Mouse (Mus musculus): ENCODE measurements around the gene Atf7. TPM values are rescaled to one million over a fixed set of nuclear protein-coding genes. Genes with fewer than 3 reads are reported as not detected.

Atf7 gene
- polyA plus RNA-seq, 1 experiment: 31.0 TPM

DNA sequence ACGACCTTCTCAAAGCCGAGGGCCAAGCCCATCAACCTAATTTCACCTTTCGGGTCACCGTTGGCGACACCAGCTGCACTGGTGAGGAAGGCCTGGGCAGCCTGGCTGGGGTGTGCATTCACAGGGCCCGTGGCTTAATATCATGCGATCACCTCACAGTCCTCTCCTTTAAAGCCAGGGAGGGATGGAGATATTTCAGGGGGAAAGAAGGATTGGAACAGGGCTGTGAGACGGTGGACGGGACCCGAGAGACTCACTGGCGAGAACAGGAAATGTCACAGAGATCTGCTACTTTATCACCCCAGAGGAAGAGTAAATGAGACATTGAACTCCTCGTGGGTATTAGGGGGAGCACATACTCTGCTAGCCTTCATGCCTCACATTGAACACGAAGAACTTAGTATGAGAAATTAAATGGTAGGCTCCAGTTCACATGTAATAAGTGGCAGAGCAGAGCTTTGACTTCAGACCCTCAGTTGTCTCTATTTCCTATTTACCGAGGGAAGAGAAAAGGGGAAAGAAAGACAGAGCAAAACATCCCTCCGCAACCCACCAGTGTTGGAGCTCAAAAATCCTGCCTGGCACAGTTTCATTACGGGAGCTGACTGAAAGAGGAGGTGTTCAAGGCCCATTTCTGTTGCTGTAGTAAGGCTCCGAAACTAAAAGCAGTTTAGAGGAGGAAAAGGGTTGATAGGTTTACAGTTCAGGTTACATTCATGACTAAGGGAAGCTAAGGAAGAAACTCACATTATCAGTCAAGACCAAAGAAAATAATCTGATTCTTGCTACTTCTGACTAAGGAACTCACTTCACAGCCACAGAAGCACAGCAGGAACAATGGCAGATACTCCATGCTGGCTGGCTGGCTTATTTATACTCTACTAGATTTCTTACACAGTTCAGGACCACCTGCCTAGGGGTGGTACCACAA, 105.8 kb downstream of the Atf7 start:
- TF ChIP-seq CTCF (IDR thresholded peaks at IDR 0.05; ENCODE audit: control insufficient read depth, insufficient read depth, insufficient read length) (no peak), FOSL1 (IDR thresholded peaks at IDR 0.05; ENCODE audit: insufficient read depth, low read length, poor library complexity, severe bottlenecking) (no peak), MYOD1 (IDR thresholded peaks at IDR 0.05; ENCODE audit: control insufficient read depth, insufficient read length, low read depth) (no peak), USF1 (IDR thresholded peaks at IDR 0.05; ENCODE audit: low read depth) (no peak), CEBPB (IDR thresholded peaks at IDR 0.05; ENCODE audit: low read depth) (no peak), MAX (IDR thresholded peaks at IDR 0.05) (no peak), MYOG (IDR thresholded peaks at IDR 0.05; ENCODE audit: control insufficient read depth, extremely low read depth, insufficient read length) (no peak)
- Histone ChIP-seq H3ac (ENCODE audit: control insufficient read depth, insufficient read length, low read depth) (peak overlapping the region; percentile 79), H3K79me2 (ENCODE audit: control insufficient read depth, insufficient read depth) (peaks cover 55% of the 10 kb centered on the region), H3K79me3 (ENCODE audit: low read depth) (peaks cover 36% of the 10 kb centered on the region), H3K4me3 (ENCODE audit: insufficient read depth, poor library complexity, severe bottlenecking) (peak overlapping the region; percentile 68), H3K36me3 (ENCODE audit: control insufficient read depth, insufficient read depth) (peaks cover 48% of the 10 kb centered on the region), H3K27me3 (ENCODE audit: control insufficient read depth, insufficient read depth, insufficient read length) (no peaks in the 10 kb centered on the region)

DNA sequence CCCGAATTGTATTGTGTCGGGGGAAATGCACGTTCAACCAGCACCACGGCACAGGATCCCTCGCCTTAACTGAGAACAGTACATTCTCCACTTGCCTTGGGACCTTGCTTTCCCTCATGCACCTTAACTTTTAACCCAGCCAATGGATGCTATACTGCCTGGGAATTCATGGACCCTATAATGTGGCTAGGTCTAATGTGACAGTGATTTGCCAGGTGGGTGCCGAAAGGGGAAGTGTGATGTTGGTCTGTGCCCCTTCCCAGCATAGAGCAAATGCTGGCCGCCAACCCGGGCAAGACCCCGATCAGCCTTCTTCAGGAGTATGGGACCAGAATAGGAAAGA, 106.4 kb downstream of the Atf7 start:
- Histone ChIP-seq H3K4me3 (ENCODE audit: insufficient read depth, poor library complexity, severe bottlenecking) (peak overlapping the region; percentile 68), H3K79me3 (ENCODE audit: low read depth) (peaks cover 36% of the 10 kb centered on the region)

DNA sequence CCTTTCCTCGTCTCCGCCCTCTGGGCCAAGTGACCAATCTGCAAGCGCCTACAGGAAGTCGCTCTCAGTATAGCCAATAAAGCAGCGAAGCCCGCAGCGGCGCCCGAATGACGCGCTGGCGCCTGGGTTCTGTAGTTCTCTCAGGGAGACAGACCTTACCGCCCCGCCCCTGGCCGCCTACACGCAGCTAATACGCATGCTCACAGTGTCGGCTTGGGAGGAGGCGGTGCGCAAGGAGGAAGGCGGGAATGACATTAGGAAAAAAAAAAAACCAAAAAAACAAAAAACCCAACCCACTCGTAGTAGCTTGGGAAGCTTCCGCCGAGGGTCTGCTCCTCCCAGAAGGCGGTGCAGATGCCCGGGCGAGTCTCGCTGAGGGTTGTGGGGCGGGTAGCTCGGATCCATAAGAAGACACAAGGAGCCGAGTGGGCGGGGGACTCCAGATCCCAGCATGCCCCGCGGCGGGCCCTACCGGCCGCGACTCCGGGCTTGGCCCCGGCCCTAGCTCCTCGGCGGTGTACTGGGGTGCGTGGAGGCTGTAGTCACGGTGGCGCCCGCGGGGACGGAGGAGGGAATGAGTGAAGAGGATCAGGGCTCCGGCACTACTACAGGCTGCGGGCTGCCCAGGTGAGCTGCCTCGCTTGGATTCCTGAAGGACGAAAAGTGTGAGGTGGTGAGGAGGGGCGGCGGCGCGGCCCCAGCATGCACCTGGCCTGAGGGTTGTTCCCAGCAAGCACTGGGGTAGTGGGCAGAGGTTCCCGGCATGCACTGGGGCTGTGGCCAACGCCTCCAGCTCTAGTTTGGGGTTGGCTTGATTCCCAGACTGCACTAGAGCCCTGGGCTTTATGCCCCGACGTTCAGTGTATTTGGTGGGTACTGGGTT, 107.0 kb downstream of the Atf7 start, which contains the start of gene Tarbp2:
Gene Tarbp2, plus strand, starts transcription at position 217 of the 883 bp plus-strand sequence.
- Histone ChIP-seq H3K27me3 (ENCODE audit: control insufficient read depth, insufficient read depth, insufficient read length) (no peaks in the 10 kb centered on the region), H3K4me3 (ENCODE audit: insufficient read depth, poor library complexity, severe bottlenecking) (peak within 1 kb of the TSS; percentile 75), H3K79me3 (ENCODE audit: low read depth) (peaks cover 36% of the 10 kb centered on the region), H3K36me3 (ENCODE audit: control insufficient read depth, insufficient read depth) (peaks cover 38% of the 10 kb centered on the region), H3K79me2 (ENCODE audit: control insufficient read depth, insufficient read depth) (peaks cover 59% of the 10 kb centered on the region), H3ac (ENCODE audit: control insufficient read depth, insufficient read length, low read depth) (peak within 1 kb of the TSS; percentile 88)
- TF ChIP-seq MAX (IDR thresholded peaks at IDR 0.05) (peak; percentile 39), MYOD1 (IDR thresholded peaks at IDR 0.05; ENCODE audit: control insufficient read depth, insufficient read length, low read depth) (no peak)

More for the DNA sequence above, 106.4 kb downstream of the Atf7 start:
- Histone ChIP-seq H3K36me3 (ENCODE audit: control insufficient read depth, insufficient read depth) (peaks cover 41% of the 10 kb centered on the region), H3K79me2 (ENCODE audit: control insufficient read depth, insufficient read depth) (peaks cover 57% of the 10 kb centered on the region), H3K27me3 (ENCODE audit: control insufficient read depth, insufficient read depth, insufficient read length) (no peaks in the 10 kb centered on the region), H3ac (ENCODE audit: control insufficient read depth, insufficient read length, low read depth) (peak overlapping the region; percentile 73)
- TF ChIP-seq CEBPB (IDR thresholded peaks at IDR 0.05; ENCODE audit: low read depth) (no peak), USF1 (IDR thresholded peaks at IDR 0.05; ENCODE audit: low read depth) (no peak), CTCF (IDR thresholded peaks at IDR 0.05; ENCODE audit: control insufficient read depth, insufficient read depth, insufficient read length) (no peak), MYOD1 (IDR thresholded peaks at IDR 0.05; ENCODE audit: control insufficient read depth, insufficient read length, low read depth) (no peak), MYOG (IDR thresholded peaks at IDR 0.05; ENCODE audit: control insufficient read depth, extremely low read depth, insufficient read length) (no peak), MAX (IDR thresholded peaks at IDR 0.05) (no peak), FOSL1 (IDR thresholded peaks at IDR 0.05; ENCODE audit: insufficient read depth, low read length, poor library complexity, severe bottlenecking) (no peak)

DNA sequence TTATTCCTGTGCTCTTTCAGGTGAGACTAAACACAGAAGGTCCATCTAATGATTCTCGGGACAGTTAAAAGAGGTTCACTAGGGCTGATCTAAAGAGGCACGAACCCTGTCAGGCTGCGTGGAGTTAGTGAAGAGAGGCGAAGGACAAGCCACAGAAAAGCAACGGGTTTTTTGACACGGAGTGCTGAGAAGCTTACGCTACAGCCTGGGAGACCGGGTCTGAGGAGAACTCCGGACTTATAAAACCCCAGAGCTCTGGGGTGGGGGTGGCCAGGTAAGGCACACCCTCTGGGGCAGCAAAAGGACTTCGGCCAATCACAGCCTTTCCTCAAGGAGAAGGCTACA, 107.7 kb downstream of the Atf7 start:
- peaks cover 66% of the 10 kb centered on the region for H3K79me2 ChIP-seq (ENCODE audit: control insufficient read depth, insufficient read depth)
- H3ac ChIP-seq (ENCODE audit: control insufficient read depth, insufficient read length, low read depth): peak overlapping the region; percentile 25
- H3K36me3 ChIP-seq (ENCODE audit: control insufficient read depth, insufficient read depth): peaks cover 34% of the 10 kb centered on the region
- TF ChIP-seq MAX (IDR thresholded peaks at IDR 0.05) (peak; percentile 29), CTCF (IDR thresholded peaks at IDR 0.05; ENCODE audit: control insufficient read depth, insufficient read depth, insufficient read length) (no peak)
- no peaks in the 10 kb centered on the region for H3K27me3 ChIP-seq (ENCODE audit: control insufficient read depth, insufficient read depth, insufficient read length)
- peak overlapping the region; percentile 75 for H3K4me3 ChIP-seq (ENCODE audit: insufficient read depth, poor library complexity, severe bottlenecking)
- peaks cover 36% of the 10 kb centered on the region for H3K79me3 ChIP-seq (ENCODE audit: low read depth)

DNA sequence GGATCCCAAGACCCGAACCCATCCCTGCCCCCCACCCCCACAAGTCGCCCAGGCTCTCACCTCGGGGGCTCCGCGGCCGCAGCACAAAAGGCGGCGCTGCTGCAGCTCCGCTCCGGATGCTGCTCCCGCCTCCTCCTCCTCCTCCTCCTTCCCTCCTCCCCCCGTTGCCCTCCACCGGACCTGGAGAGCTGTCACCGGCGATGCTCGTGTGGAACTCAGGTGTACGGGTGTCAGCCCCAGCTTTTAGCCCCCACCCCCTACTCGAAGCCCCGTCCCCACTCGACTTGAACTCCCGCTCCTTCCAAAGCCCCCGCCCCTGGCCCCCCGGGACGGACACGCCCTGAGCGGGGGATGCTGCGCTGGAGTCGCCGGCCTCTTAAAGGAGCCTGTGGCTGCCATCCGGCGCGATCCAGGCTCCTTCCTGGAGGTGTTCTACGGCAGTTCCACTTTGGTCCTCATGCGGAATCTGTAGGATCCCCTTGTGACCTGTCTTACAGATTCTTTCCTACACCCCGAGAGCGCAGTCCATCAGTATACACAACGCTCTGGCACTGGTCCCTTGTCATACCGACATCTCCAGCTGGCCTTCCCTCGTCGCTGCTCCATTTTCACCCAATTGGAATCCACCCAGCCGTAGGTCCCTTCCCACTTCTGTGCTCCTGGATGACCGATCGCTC, 108.4 kb downstream of the Atf7 start, which contains the start of gene Map3k12:
Gene Map3k12, minus strand, starts transcription at position 337 of the 677 bp plus-strand sequence.
- Histone ChIP-seq H3ac (ENCODE audit: control insufficient read depth, insufficient read length, low read depth) (peak within 1 kb of the TSS; percentile 88), H3K27me3 (ENCODE audit: control insufficient read depth, insufficient read depth, insufficient read length) (no peaks in the 10 kb centered on the region), H3K79me2 (ENCODE audit: control insufficient read depth, insufficient read depth) (peaks cover 71% of the 10 kb centered on the region), H3K79me3 (ENCODE audit: low read depth) (peaks cover 36% of the 10 kb centered on the region), H3K36me3 (ENCODE audit: control insufficient read depth, insufficient read depth) (peaks cover 26% of the 10 kb centered on the region), H3K4me3 (ENCODE audit: insufficient read depth, poor library complexity, severe bottlenecking) (peak within 1 kb of the TSS; percentile 75)
- TF ChIP-seq MAX (IDR thresholded peaks at IDR 0.05): no peak
- TF ChIP-seq CTCF (IDR thresholded peaks at IDR 0.05; ENCODE audit: control insufficient read depth, insufficient read depth, insufficient read length): peak; percentile 7

Measured in C2C12 (cell line).